Mouse (Mus musculus) cerebellum, adult (tissue): ENCODE results near the gene Glb1l2.

Experiments used
- ATAC-seq: cut with Nextera tagmentation; 2 replicates; pipeline ENCODE4 v1.9.2; 2017; ENCODE audit warnings: mild to moderate bottlenecking, moderate library complexity, mixed read lengths; ENCODE audit not compliant: insufficient number of reproducible peaks, low FRiP score, low TSS enrichment

The Glb1l2 gene

GRCm38 (mm10) chr9:26805935-26806666 lies at the start of gene Glb1l2:
Gene Glb1l2 (minus strand): TSS chr9:26806468.
- ATAC-seq: peak; percentile 88

DNA sequence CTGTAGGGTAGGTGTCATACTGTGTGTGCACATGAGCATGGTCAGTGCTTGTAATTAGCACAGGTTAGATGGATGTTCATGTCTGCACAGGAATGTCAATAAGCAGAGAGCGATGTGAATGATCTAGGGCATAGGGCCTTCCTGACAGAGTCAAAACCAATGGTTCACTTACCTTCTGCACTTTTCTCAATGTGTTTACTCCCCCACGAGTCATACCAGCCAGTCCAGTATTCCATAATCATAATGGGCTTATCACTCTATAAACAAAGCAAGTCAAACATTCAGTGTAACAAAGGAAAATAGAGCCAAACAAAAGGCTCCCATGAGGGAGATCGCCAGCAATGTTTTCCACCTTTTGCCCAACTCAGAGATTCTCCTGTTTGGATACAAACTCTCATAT lies 24.8 kb upstream of the Glb1l2 start:
- no peak for ATAC-seq

GRCm38 (mm10) chr9:26819942-26820341 lies 13.7 kb upstream of the Glb1l2 start:
- no peak for ATAC-seq

DNA sequence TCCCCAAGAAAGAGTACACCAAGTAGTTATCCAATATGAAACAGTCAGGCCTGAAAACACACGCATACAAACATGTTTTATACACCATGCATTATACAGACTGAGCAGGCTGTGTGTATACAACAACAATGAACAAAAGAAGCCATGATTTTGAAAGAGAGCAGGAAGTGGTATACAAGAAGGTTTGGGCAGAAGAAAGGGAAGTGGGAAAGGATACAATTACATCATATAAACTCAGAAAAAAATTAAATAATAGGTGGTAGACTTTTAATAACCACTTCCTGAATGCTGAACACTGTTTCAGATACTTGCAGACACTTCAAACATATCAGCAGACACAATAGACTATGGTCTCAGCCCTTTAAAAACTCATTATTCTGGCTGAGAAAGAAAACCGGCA lies 2.5 kb upstream of the Glb1l2 start:
- no peak for ATAC-seq

DNA sequence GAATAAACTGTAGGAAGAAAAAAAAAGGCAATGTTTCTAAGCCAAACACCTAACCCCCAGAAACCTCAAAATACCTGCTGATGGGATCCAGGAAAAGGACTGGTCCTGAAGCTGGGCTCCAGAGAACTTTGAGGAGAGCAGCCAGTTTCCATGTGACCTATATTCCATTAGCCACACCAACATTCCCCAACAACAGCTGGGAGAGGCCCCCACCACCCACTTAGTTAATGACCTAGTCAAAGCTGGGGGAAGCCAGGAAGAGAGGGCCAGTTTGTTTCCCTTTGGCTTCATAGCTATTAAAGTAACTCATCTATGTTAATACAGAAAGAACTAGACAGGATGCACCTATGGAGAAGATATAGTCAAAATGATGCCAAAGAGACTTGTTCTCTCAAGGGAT lies 1.9 kb downstream of the Glb1l2 start:
- no peak for ATAC-seq

GRCm38 (mm10) chr9:26800357-26800756 lies 5.9 kb downstream of the Glb1l2 start:
- no peak for ATAC-seq

DNA sequence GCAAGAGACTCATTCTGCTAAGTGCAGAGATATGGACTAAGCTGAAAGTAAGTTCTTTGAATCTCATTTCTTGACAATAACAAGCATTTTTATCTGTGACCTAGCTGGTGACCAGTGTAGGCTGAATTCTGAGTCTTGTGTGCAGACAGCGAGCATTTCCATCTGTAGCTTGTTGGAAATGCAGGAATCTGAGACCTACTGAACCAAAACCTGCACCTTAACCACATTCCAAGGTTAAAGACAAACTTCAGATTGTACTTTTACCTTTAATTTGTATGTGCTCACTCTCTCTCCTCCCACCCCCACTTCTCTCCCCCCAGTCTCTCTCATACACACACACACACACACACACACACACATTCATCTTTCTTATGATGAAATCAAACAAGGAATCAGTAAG lies 7.5 kb downstream of the Glb1l2 start:
- no peak for ATAC-seq

DNA sequence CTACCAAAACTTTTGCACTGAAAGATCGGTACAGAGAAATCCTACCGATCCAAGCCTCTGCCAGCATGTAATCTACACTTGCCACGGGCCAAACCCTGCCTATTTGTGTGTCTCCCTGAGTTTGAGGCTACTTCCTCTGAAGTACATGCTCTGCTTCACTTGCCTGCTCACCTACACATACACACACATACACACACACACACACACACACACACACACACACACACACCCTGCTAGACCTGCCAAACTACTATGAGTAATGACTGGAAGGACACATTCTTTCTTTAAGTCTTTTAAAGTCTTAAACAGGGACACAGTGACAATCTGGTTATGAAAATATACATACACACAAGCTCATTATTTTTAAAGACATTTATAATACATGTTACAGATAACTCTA lies 8.1 kb downstream of the Glb1l2 start:
- ATAC-seq: no peak

- ATAC-seq: peak; percentile 31; the same call in 1 of the 2 replicates
These were observed 13.4 kb downstream of the Glb1l2 start for GRCm38 (mm10) chr9:26792829-26793228.

- ATAC-seq: no peak
These were observed 22.8 kb downstream of the Glb1l2 start for GRCm38 (mm10) chr9:26783414-26783975.

- ATAC-seq: no peak
These were observed 27.8 kb downstream of the Glb1l2 start for GRCm38 (mm10) chr9:26778421-26778820.

DNA sequence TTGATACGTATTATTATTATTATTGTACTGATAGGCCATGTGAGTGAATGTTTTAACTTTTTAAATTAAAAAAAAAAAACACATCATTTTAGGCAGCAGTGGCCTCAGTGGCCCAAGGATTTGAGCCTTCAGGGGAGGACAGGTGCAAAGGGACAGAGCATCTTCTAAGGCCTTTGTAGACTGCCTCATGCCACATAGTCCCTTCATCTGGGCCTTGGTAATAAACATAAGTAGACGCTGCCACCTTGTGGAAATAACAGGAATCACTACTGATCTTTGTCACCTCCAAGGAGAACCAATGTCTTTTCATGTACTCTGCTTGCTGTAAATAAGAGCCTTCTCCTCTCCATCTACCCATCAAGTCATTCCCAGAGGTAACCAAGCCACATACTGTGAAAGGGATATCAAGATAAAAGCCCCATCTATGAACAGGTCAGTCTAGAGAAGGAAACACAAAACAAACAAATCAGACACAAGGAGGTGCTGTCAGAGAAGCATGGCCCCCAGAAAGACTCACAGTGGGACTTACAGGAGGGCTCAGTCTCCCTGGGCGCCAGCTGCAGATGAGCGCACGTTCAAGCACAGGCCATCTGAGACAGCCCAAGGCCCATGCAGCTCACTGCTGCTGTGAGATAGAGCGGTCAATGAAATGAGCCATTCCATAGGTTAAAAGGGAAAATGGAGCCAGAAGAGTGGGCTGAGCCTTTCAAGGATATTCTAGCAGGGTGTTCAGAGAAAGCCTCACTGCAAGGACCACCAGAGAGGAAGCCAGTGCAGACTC lies 30.0 kb downstream of the Glb1l2 start:
- 0 out of 2 replicates have a peak, but pooled peaks have one; percentile 26 for ATAC-seq

- no peak for ATAC-seq
These were observed 30.6 kb downstream of the Glb1l2 start for GRCm38 (mm10) chr9:26775700-26776099.

GRCm38 (mm10) chr9:26768181-26768580 lies 38.1 kb downstream of the Glb1l2 start:
- no peak for ATAC-seq

- 0 out of 2 replicates have a peak, but pooled peaks have one; percentile 33 for ATAC-seq
These were observed 43.8 kb downstream of the Glb1l2 start for GRCm38 (mm10) chr9:26762477-26762876.

GRCm38 (mm10) chr9:26760576-26760975 lies 45.7 kb downstream of the Glb1l2 start:
- no peak for ATAC-seq

DNA sequence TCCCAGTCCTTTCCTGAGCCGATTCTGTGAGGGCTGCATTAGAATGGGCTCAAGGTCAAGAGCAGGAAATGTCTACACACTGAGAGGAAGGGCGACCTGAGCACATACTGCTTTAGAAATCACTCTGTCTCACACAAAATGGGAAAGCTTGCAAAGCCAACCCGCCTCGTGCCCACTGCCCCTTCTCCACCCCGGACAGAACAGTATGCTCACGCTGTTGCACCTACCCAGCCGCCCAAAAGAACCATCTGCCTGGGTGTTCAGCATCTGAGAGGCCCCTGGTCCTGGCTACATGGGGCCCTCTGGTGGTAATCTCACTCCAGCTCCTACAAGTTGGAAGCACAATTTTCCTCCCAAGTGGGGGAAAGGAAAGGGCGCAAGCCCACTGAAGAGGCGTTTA lies 46.2 kb downstream of the Glb1l2 start:
- peak; percentile 76 for ATAC-seq

- ATAC-seq: no peak
These were observed 57.4 kb downstream of the Glb1l2 start for GRCm38 (mm10) chr9:26748893-26749292.

DNA sequence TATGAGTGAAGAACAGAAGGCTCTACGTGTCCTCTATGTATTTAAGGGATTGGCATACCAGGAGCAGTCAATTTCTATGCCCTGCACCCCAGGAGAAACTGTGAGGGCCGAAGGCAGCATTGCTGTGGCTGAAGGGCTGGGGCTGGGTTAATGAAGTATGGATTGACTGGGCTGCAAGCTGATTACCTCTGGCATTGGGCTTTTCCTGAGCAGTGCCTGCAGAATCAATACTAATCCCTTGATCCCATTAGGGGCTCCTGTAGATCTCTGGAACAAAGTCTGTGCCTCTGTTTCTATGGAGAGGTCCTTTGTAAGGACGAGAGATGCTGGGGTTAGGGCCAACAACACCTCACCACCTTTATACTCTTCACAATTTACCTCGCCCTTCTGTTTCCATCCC lies 59.1 kb downstream of the Glb1l2 start:
- ATAC-seq: no peak

GRCm38 (mm10) chr9:26742817-26743216 lies 63.5 kb downstream of the Glb1l2 start:
- ATAC-seq: no peak

- no peak for ATAC-seq
These were observed 69.2 kb downstream of the Glb1l2 start for GRCm38 (mm10) chr9:26737116-26737515.
